Mouse (Mus musculus): ENCODE results near the gene Olfr93.
"Not testable (repeated sequence)": the region's sequence is repeated elsewhere in the genome, so short reads cannot be mapped to it uniquely, and the experiment has no call there.

Gene Olfr93

GRCm38 (mm10) chr17:37161394-37161793 is at the start of gene Olfr93:
Gene Olfr93 (minus strand): TSS chr17:37161494.
- no peak for DNase-seq

- DNase-seq: no peak
Measured at GRCm38 (mm10) chr17:37203917-37204236, 42.6 kb upstream of the Olfr93 start.

GRCm38 (mm10) chr17:37203206-37203916 is 42.1 kb upstream of the Olfr93 start:
- peak; percentile 84 for DNase-seq

- DNase-seq: no peak
Measured at GRCm38 (mm10) chr17:37200894-37201293, 39.6 kb upstream of the Olfr93 start, which contains the start of gene Olfr94. Gene Olfr94 (minus strand): TSS chr17:37200994.

- peak; percentile 41 for DNase-seq
Measured at GRCm38 (mm10) chr17:37196845-37197724, 35.8 kb upstream of the Olfr93 start.

DNA sequence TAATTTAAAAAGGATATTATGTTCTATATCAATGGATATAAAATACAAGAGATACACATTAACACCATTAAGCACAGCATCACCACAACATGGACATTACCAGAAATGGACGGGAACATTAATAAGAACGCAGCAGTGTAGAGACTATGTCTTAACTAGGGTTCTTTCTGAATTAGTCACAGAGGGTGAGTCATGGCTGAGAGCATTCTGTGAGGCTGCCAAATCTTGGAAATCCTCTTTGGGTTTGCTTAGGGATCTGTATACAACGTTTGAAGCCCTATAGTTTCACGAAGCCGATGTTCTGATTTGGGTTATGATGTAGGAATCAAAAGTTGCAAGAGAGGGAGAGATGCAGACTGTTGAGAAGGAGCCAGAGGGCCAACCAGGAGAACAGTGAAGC is 33.5 kb upstream of the Olfr93 start:
- DNase-seq: no peak

DNA sequence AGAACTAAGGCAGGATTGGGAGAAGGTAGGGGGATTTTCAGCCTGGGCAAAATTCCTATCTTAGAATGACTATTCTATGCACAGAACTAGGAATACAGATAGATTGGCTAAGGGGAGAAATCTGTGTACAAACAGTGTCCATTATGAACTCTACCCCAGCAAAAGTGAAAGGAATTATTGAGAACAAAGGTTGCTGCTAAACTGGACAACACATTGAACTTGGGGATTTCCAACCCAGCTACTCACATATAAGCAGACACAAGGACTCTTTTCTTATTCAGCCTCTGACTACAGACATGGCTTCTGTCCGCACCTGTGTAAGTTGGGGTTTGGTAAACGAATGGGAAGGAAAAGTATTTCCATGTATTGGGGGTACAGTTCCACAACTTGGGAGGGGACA is 32.4 kb upstream of the Olfr93 start, which contains the start of gene Ubd:
Ubd (plus strand) TSS at position 237 of the 400 bp plus-strand sequence.
- DNase-seq: no peak

DNA sequence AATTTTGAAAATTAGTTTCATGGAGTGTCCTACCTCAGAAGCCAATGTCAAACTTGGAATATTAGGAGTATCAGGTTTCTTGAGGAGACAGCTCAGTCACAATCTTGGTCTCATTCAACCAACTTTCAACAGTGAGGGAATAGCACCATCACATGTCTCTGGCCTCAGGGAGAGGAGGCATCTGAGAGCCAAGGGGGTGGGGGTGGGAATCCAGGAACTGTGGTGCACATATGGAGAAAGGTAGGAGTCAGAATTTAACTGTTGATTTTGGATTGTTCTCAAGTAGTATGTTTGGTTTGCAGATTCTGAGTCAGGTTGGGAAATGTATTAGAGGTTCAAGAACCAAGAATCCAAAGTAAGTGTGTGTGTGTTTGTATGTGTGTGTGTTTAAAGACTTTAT is 31.7 kb upstream of the Olfr93 start:
- DNase-seq: no peak

DNA sequence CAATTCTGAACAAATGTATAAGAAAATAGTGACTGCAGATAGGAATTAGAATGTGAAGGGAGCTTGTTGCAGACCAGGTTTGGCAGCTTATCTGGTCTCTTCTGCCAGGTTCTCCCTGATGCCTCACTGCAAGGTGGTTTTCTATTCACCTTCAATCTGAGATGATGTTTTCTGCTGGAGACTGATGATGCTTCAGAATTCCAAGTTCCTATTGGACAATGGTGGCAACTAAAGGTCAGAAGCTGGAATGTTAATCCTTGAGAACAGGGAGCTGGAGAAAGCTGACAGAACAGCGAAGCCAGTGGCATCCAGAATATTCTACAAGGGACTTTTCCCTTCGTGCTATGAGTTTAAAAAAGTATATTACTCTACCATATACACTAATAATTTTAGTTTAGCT is 29.4 kb upstream of the Olfr93 start:
- no peak for DNase-seq

DNA sequence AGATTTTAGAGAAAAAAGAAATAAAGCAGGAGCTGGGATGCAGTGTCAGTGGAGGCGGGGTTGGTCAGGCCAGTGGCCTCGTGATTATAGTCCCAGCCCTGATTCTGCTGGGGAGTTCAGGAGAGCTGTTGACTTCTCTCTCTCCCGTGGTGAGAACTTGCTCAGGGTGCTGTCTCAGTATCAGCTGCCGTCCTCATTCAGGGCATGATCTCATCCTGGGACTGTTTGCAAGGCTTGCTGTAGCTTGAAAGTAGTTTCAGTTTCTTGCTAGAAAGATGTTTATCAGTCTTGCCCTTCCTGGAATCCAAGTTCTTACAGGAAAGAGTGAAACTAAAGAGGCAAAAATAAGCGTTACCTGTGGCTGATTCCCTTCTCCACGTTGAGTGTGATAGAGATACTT is 24.2 kb upstream of the Olfr93 start:
- DNase-seq: no peak

- not testable (repeated sequence) for DNase-seq
Measured at GRCm38 (mm10) chr17:37131366-37131765, 29.9 kb downstream of the Olfr93 start.

DNA sequence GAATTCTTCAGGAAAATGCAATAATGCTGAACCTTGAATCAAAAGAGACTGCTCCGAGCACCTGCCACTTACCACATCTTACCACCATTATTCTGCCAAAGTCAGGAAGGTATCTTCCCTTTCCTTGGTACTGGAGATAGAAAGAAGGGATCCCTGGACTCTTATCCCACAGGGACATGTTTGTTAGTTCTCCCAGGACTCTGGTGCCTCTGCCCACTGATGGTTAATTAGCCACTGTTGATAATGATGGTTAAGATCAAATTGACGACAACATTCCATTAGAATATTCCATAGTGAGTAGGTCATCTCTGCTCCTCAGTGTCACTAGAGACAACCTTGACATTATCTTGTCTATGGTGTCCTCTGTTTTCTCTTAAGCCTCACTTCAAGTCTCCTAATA is 41.3 kb downstream of the Olfr93 start, which contains the start of gene Olfr92:
Olfr92 (minus strand) TSS at position 101 of the 400 bp plus-strand sequence.
- no peak for DNase-seq

- DNase-seq: no peak
Measured at GRCm38 (mm10) chr17:37098178-37098577, 63.1 kb downstream of the Olfr93 start, which contains the start of gene Olfr91. Gene Olfr91 (minus strand): TSS chr17:37098278.

DNA sequence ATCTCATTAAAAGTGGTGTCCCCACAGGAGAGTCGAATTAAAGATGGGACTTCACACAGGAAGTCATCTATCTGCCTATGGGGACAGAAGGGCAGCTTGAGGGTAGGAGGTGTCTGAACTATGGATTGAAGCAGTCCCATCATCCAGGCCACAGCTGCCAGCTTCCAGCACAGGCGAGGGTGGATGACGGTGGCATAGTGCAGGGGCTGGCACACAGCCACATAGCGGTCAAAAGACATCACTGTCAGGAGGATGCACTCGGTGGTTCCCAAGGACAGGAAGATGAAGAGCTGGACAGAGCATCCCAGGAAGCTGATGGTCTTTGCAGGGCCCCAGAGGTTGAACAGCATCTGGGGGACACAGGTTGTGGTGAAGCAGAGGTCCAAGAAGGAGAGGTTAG is 68.0 kb downstream of the Olfr93 start:
- no peak for DNase-seq

DNA sequence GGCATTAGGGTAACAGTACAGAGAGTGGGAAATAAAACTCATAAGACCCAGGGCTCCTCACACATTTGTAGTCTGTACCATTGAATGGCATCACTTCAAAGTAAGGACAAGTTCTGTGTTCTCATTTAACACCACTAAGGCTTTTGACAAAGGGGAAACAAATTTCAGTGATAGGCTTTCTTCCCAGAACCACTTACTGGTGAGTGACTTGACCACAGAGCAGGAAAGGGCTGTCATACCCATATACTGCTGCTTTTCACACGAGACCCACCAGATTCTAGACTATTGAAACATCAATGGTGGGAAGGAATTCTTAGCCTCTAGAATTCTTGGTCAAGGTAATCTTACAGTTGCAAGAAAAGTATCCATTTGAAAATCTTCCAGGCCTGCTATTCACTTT is 69.1 kb downstream of the Olfr93 start:
- DNase-seq: no peak
